Mouse (Mus musculus) liver, adult 2 months (tissue): ENCODE measurements around the gene Ahcyl2. TPM values are rescaled to one million over a fixed set of nuclear protein-coding genes. Genes with fewer than 3 reads are reported as not detected.
A peak's percentile ranks its signal among the peaks of the same experiment; 100 is the strongest.

Experiments
- DNase-seq: peaks from one replicate; pipeline ENCODE4 v3.0.0-alpha.2; 2011; ENCODE audit warnings: low read depth, low spot score; ENCODE audit errors: extremely low read depth
- H3K27ac ChIP-seq: fragments of 200-500 bp; replicated peaks from 2 replicates; pipeline ENCODE4 v1.5.1; 2012; ENCODE audit warnings: low read depth, mild to moderate bottlenecking, control low read depth, inconsistent platforms, low read length; ENCODE audit not compliant: insufficient read depth
- H3K27me3 ChIP-seq: fragments of 200-500 bp; 2 replicates; pipeline ENCODE4 v1.6.1; 2012; ENCODE audit warnings: mild to moderate bottlenecking, moderate library complexity, low read length, inconsistent platforms; ENCODE audit not compliant: control insufficient read depth, insufficient read depth
- H3K36me3 ChIP-seq: fragments of 200-500 bp; 2 replicates; pipeline ENCODE4 v1.6.1; 2012; ENCODE audit warnings: low read length, inconsistent platforms; ENCODE audit not compliant: control insufficient read depth, insufficient read depth
- H3K4me1 ChIP-seq: fragments of 200-500 bp; 2 replicates; pipeline ENCODE4 v1.6.1; 2011; ENCODE audit warnings: low read length; ENCODE audit not compliant: control insufficient read depth, insufficient read depth
- H3K4me3 ChIP-seq: fragments of 200-500 bp; 2 replicates; pipeline ENCODE4 v1.5.1; 2011; ENCODE audit warnings: low read depth, mild to moderate bottlenecking, control low read depth, low read length, moderate library complexity; ENCODE audit not compliant: insufficient read depth
- H3K79me2 ChIP-seq: fragments of 200-500 bp; 2 replicates; pipeline ENCODE4 v1.6.1; 2012; ENCODE audit warnings: inconsistent platforms, mild to moderate bottlenecking, low read length, moderate library complexity; ENCODE audit not compliant: control insufficient read depth, insufficient read depth
- H3K9ac ChIP-seq: fragments of 200-500 bp; 2 replicates; pipeline ENCODE4 v1.6.1; 2012; ENCODE audit warnings: low read depth, mild to moderate bottlenecking, control low read depth, inconsistent platforms, low read length
- CTCF ChIP-seq: fragments of 200-500 bp; IDR thresholded peaks from 2 replicates; pipeline ENCODE4 v1.5.1; 2011; ENCODE audit warnings: low read depth, low read length, control low read depth
- POLR2A ChIP-seq: fragments of 200-500 bp; IDR thresholded peaks from 2 replicates; pipeline ENCODE4 v1.6.1; 2011; ENCODE audit warnings: low read length, control low read depth; ENCODE audit not compliant: insufficient read depth; ENCODE audit errors: extremely low read depth
- WGBS: fragments of 180-500 bp; shearing (Covaris S2); methylation state at CpG from one replicate; pipeline ENCODE4 v1.1.7; 2018; 5-methylcytosine and 5-hydroxymethylcytosine counted together
- polyA plus RNA-seq: library from polyadenylated mRNA; depleted of rRNA; stranded (reverse); fragments of >200 nt; gene quantifications from 2 replicates; pipeline ENCODE4 v1.2.3, GENCODE M21; 2012
- total RNA-seq: library from RNA; depleted of rRNA; stranded (reverse); fragments of >200 nt; gene quantifications from 2 replicates; pipeline ENCODE4 v1.2.3, GENCODE M21; 2014

Ahcyl2 gene
- total and polyA plus RNA-seq, 2 experiments, result 7.4 to 8.9 TPM

- H3K9ac ChIP-seq, result no peak overlapping the region
- TF ChIP-seq POLR2A (no peak), CTCF (no peak)
- WGBS, result 84% methylated on average over 3 of the region's 3 CpGs
- no peaks in the 10 kb centered on the region for H3K36me3 ChIP-seq
- no peak for DNase-seq
- H3K4me1 ChIP-seq, result no peaks in the 10 kb centered on the region
- H3K27me3 ChIP-seq, result no peaks in the 10 kb centered on the region
- no peak overlapping the region for H3K4me3 ChIP-seq
- H3K27ac ChIP-seq, result no peak overlapping the region
- peaks cover 4% of the 10 kb centered on the region; the same call in 1 of the 2 replicates for H3K79me2 ChIP-seq
These were observed 22.3 kb downstream of the Ahcyl2 start for GRCm38 (mm10) chr6:29790014-29790698.

- 85% methylated on average over 1 of the region's 1 CpGs for WGBS
- no peak for DNase-seq
- H3K79me2 ChIP-seq, result peaks cover 11% of the 10 kb centered on the region; the same call in 1 of the 2 replicates
These were observed 25.7 kb downstream of the Ahcyl2 start for GRCm38 (mm10) chr6:29793520-29793919.

GRCm38 (mm10) chr6:29794582-29794981 lies 26.8 kb downstream of the Ahcyl2 start:
- 78% methylated on average over 6 of the region's 6 CpGs for WGBS
- H3K27me3 ChIP-seq, result no peaks in the 10 kb centered on the region
- H3K79me2 ChIP-seq, result peaks cover 16% of the 10 kb centered on the region; the same call in 1 of the 2 replicates
- no peak overlapping the region for H3K27ac ChIP-seq
- no peak overlapping the region for H3K9ac ChIP-seq
- TF ChIP-seq CTCF, result no peak
- peak; percentile 47 for DNase-seq
- H3K4me1 ChIP-seq, result no peaks in the 10 kb centered on the region
- no peak overlapping the region for H3K4me3 ChIP-seq
- H3K36me3 ChIP-seq, result no peaks in the 10 kb centered on the region

More at GRCm38 (mm10) chr6:29793520-29793919, 25.7 kb downstream of the Ahcyl2 start:
- Histone ChIP-seq H3K9ac (no peak overlapping the region), H3K4me1 (no peaks in the 10 kb centered on the region), H3K36me3 (no peaks in the 10 kb centered on the region), H3K27me3 (no peaks in the 10 kb centered on the region), H3K4me3 (no peak overlapping the region), H3K27ac (no peak overlapping the region)
- TF ChIP-seq CTCF (no peak), POLR2A (no peak)

GRCm38 (mm10) chr6:29802979-29803378 lies 35.2 kb downstream of the Ahcyl2 start:
- no peaks in the 10 kb centered on the region; the same call in 1 of the 2 replicates for H3K36me3 ChIP-seq
- TF ChIP-seq CTCF (no peak), POLR2A (no peak)
- H3K9ac ChIP-seq, result no peak overlapping the region
- H3K79me2 ChIP-seq, result peaks cover 7% of the 10 kb centered on the region; the same call in 1 of the 2 replicates
- DNase-seq, result no peak
- 86% methylated on average over 1 of the region's 1 CpGs for WGBS
- H3K27me3 ChIP-seq, result no peaks in the 10 kb centered on the region
- no peaks in the 10 kb centered on the region for H3K4me1 ChIP-seq
- H3K27ac ChIP-seq, result no peak overlapping the region
- no peak overlapping the region for H3K4me3 ChIP-seq

GRCm38 (mm10) chr6:29804006-29804405 lies 36.2 kb downstream of the Ahcyl2 start:
- TF ChIP-seq CTCF (no peak), POLR2A (no peak)
- H3K4me1 ChIP-seq, result no peaks in the 10 kb centered on the region
- WGBS, result 69% methylated on average over 3 of the region's 3 CpGs
- no peaks in the 10 kb centered on the region; the same call in 1 of the 2 replicates for H3K36me3 ChIP-seq
- H3K27ac ChIP-seq, result no peak overlapping the region
- peaks cover 7% of the 10 kb centered on the region; the same call in 1 of the 2 replicates for H3K79me2 ChIP-seq
- no peaks in the 10 kb centered on the region for H3K27me3 ChIP-seq
- no peak for DNase-seq
- no peak overlapping the region for H3K9ac ChIP-seq
- no peak overlapping the region for H3K4me3 ChIP-seq

GRCm38 (mm10) chr6:29805381-29805780 lies 37.6 kb downstream of the Ahcyl2 start:
- Histone ChIP-seq H3K27me3 (no peaks in the 10 kb centered on the region), H3K79me2 (no peaks in the 10 kb centered on the region; the same call in 1 of the 2 replicates), H3K4me1 (no peaks in the 10 kb centered on the region), H3K27ac (no peak overlapping the region), H3K9ac (no peak overlapping the region), H3K4me3 (no peak overlapping the region), H3K36me3 (no peaks in the 10 kb centered on the region; the same call in 1 of the 2 replicates)
- 86% methylated on average over 2 of the region's 2 CpGs for WGBS
- no peak for TF ChIP-seq CTCF
- DNase-seq, result no peak
